Mouse (Mus musculus): ENCODE results near the gene Tex38.

- no peak for TF ChIP-seq POLR2A (IDR thresholded peaks at IDR 0.05; ENCODE audit: insufficient read depth, low read length)
- TF ChIP-seq CTCF (IDR thresholded peaks at IDR 0.05; ENCODE audit: low read depth, low read length): no peak
These were observed 47.2 kb upstream of the Tex38 start, which contains the start of gene Mob3c for GRCm38 (mm10) chr4:115827888-115828571.
